Mouse (Mus musculus): ENCODE measurements around the gene 5730480H06Rik. TPM values are rescaled to one million over a fixed set of nuclear protein-coding genes. Genes with fewer than 3 reads are reported as not detected.
A peak's percentile ranks its signal among the peaks of the same experiment; 100 is the strongest.

Gene 5730480H06Rik
- polyA plus RNA-seq, 1 experiment from 2014 or later: 23.8 TPM

DNA sequence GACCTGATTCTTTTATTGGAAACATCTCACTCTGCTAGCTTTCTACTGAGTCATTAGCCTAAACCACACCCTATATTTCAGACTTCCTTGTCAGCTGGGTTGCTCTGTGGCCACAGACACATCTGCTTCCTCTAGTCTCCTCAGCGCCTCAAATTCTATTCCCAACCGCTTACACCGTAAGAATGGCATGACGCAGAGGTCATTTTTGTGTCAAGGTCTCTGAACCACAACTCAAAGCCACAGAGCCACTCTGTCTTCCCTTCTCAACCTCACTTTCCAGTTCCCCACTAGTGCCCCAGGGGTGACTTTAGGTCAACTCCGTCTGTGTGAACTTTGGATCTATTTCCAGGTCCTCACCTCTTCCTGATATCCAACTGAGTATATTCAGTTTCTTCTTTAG is 3.7 kb downstream of the 5730480H06Rik start:
- Histone ChIP-seq H3K9me3 (replicated peaks; ENCODE audit: low read length) (no peaks in the 10 kb centered on the region), H3K4me3 (replicated peaks; ENCODE audit: low read depth, low read length) (no peak overlapping the region), H3K9ac (ENCODE audit: low read depth, low read length) (no peak overlapping the region), H3K4me2 (ENCODE audit: low read length) (no peak overlapping the region), H3K4me1 (replicated peaks; ENCODE audit: insufficient read depth, low read length) (no peaks in the 10 kb centered on the region), H3K36me3 (ENCODE audit: insufficient read depth, low read length) (no peaks in the 10 kb centered on the region), H3K27ac (no peak overlapping the region), H3K27me3 (ENCODE audit: insufficient read depth, low read length) (no peaks in the 10 kb centered on the region)
- ATAC-seq (replicated peaks; ENCODE audit: low FRiP score, low read depth): no peak
- no peak for TF ChIP-seq CTCF (IDR thresholded peaks at IDR 0.05; ENCODE audit: low read depth)
- 50% methylated on average over 5 of the region's 5 CpGs for WGBS
- DNase-seq (ENCODE audit: low spot score): no peak

DNA sequence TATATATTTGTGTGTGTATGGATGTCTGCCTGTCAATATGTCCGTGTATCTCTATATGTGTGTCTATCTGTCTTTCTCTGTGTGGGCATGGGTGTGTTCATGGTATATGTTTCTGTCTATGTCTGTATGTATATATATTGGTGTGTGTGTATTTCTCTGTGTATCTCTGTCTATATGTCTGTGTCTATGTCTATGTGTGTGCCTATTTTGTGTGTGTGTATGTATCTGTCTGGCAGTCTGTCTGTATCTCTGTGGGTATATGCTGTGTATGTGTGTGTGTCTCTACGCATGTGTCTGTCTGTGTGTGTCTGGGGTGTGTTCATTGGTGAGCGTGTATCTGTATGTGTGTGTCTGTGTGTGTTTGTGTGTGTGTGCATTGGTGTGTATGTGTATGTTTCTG is 5.7 kb downstream of the 5730480H06Rik start:
- Histone ChIP-seq H3K9me3 (replicated peaks; ENCODE audit: low read length) (no peaks in the 10 kb centered on the region), H3K27ac (no peak overlapping the region), H3K4me2 (ENCODE audit: low read length) (no peak overlapping the region), H3K9ac (ENCODE audit: low read depth, low read length) (no peak overlapping the region), H3K4me1 (replicated peaks; ENCODE audit: insufficient read depth, low read length) (no peaks in the 10 kb centered on the region), H3K27me3 (ENCODE audit: insufficient read depth, low read length) (no peaks in the 10 kb centered on the region), H3K36me3 (ENCODE audit: insufficient read depth, low read length) (no peaks in the 10 kb centered on the region), H3K4me3 (replicated peaks; ENCODE audit: low read depth, low read length) (no peak overlapping the region)
- WGBS: 91% methylated on average over 3 of the region's 3 CpGs
- no peak for TF ChIP-seq CTCF (IDR thresholded peaks at IDR 0.05; ENCODE audit: low read depth)
- ATAC-seq (replicated peaks; ENCODE audit: low FRiP score, low read depth) (peak; percentile 35; the same call in 1 of the 2 replicates), DNase-seq (ENCODE audit: low spot score) (no peak)

DNA sequence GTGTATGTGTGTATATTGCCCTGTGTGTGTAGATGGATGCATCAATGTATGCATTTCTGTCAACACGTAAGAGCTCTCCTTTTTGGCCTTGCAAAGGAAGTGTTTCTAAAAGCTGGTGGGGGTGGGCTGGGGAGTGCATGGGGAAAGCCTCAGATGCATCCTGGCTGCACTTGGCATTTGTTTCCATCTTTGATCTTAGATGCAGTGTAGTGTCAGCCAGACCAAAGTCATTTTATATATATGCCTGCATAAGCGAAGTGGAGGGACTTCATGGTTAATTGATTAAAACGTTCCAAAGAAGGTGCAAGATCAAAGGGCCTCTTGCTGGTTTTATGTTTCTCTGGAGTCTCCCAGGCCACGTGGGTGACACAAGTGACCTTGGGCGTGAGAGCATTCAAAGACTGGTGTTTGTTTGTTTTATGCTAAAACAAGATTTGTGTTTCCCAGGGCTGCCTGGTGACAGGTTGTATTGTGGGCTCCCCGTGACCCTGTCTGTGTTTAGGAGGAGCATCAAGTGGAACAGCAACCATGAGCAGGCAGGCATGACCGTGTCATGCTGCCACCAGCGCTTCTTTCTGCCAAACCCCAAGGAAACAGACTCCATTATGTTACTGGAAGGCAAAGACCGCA is 6.2 kb downstream of the 5730480H06Rik start:
- Histone ChIP-seq H3K4me3 (replicated peaks; ENCODE audit: low read depth, low read length) (no peak overlapping the region), H3K4me2 (ENCODE audit: low read length) (0 out of 2 replicates have a peak overlapping the region, but pooled peaks have one; percentile 18), H3K9me3 (replicated peaks; ENCODE audit: low read length) (no peaks in the 10 kb centered on the region), H3K36me3 (ENCODE audit: insufficient read depth, low read length) (no peaks in the 10 kb centered on the region), H3K4me1 (replicated peaks; ENCODE audit: insufficient read depth, low read length) (no peaks in the 10 kb centered on the region), H3K27ac (no peak overlapping the region), H3K27me3 (ENCODE audit: insufficient read depth, low read length) (no peaks in the 10 kb centered on the region), H3K9ac (ENCODE audit: low read depth, low read length) (no peak overlapping the region)
- WGBS: 14% methylated on average over 9 of the region's 9 CpGs
- ATAC-seq (replicated peaks; ENCODE audit: low FRiP score, low read depth) (peak; percentile 91), DNase-seq (ENCODE audit: low spot score) (peak; percentile 50)
- no peak for TF ChIP-seq CTCF (IDR thresholded peaks at IDR 0.05; ENCODE audit: low read depth)

DNA sequence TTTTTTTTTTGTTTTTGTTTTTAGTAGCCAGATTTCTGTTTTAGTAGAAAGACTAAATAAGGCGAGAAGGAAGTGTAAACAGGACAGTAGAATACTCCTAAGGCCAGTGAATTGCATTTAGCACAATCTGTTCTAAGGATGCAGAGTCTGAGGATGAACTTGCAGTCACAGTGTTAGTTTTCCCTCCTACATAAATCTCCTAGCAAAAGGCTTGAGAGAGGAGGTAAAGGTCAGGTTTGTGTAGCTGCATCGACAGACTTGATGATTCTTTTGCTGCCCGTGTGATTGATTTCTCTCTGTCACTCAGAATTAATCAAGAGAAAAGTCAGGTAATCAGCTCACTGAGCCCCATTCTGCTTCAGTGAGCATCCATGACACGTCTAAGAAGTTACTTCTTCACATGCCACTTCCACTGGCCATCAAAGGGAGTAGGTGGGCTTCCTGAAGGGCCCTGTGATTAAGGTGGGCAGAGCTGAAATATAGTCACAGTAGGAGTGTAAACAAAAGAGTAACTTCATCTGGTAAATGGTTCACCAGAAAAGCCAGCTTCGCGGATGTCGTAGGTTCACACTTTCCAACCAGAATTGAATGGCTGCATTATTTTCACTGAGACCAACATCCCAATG is 13.2 kb downstream of the 5730480H06Rik start:
- H3K4me2 ChIP-seq (ENCODE audit: low read length): peak overlapping the region; percentile 10; the same call in 1 of the 2 replicates
- H3K9me3 ChIP-seq (replicated peaks; ENCODE audit: low read length): no peaks in the 10 kb centered on the region
- 30% methylated on average over 7 of the region's 7 CpGs for WGBS
- no peak overlapping the region for H3K9ac ChIP-seq (ENCODE audit: low read depth, low read length)
- DNase-seq (ENCODE audit: low spot score) (peak; percentile 51), ATAC-seq (replicated peaks; ENCODE audit: low FRiP score, low read depth) (no peak)
- H3K4me3 ChIP-seq (replicated peaks; ENCODE audit: low read depth, low read length): no peak overlapping the region
- no peak overlapping the region for H3K27ac ChIP-seq
- H3K4me1 ChIP-seq (replicated peaks; ENCODE audit: insufficient read depth, low read length): no peaks in the 10 kb centered on the region
- H3K36me3 ChIP-seq (ENCODE audit: insufficient read depth, low read length): no peaks in the 10 kb centered on the region
- TF ChIP-seq CTCF (IDR thresholded peaks at IDR 0.05; ENCODE audit: low read depth): no peak
- H3K27me3 ChIP-seq (ENCODE audit: insufficient read depth, low read length): no peaks in the 10 kb centered on the region

DNA sequence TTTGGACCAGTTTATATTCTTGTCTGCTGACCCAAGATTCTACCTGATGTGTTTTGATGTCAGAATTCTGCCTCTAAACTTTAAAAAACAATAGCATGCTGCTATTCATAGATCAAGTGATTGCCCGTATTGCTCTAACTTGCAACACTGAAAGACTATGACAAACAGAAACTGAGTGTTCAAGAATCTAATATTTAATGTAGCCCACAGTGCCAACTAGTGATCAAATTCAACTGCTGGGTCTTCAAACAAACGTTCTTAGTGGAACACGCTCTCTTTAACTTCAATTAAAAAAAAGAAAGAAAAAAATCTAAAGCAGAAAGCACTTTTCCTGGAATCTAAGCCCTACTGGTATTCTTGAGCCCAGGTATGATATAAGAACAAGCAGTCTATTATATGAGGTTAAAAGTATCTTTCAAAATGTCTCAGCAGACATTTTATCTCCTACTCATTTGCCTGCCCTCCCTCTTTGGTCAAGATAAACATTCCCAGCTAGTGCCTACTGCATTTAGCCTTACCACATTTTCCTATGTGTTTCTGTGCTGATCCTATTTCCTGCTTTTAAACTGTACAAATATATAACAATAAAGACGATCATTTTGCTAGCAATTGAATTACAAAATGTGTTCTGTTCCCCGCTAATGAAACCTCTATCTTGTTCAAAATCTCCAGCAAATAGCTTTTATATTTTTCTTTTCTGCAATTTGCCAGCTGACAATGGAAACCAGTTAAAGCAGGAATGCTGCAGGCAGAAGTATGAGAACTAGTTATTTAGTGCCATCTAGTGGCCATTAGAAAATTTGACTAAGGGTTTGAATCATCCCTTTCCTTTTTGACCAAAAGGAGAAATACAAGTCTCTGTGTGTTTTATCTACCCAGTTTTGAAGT is 17.6 kb downstream of the 5730480H06Rik start:
- peak; percentile 78 for TF ChIP-seq CTCF (IDR thresholded peaks at IDR 0.05; ENCODE audit: low read depth)
- Histone ChIP-seq H3K27ac (no peak overlapping the region), H3K4me3 (replicated peaks; ENCODE audit: low read depth, low read length) (no peak overlapping the region), H3K27me3 (ENCODE audit: insufficient read depth, low read length) (no peaks in the 10 kb centered on the region), H3K4me1 (replicated peaks; ENCODE audit: insufficient read depth, low read length) (no peaks in the 10 kb centered on the region), H3K9me3 (replicated peaks; ENCODE audit: low read length) (no peaks in the 10 kb centered on the region), H3K9ac (ENCODE audit: low read depth, low read length) (no peak overlapping the region), H3K4me2 (ENCODE audit: low read length) (no peak overlapping the region), H3K36me3 (ENCODE audit: insufficient read depth, low read length) (no peaks in the 10 kb centered on the region)
- ATAC-seq (replicated peaks; ENCODE audit: low FRiP score, low read depth): peak; percentile 54; the same call in 1 of the 2 replicates
- DNase-seq (ENCODE audit: low spot score): peak; percentile 86
- WGBS: 38% methylated on average over 5 of the region's 5 CpGs

DNA sequence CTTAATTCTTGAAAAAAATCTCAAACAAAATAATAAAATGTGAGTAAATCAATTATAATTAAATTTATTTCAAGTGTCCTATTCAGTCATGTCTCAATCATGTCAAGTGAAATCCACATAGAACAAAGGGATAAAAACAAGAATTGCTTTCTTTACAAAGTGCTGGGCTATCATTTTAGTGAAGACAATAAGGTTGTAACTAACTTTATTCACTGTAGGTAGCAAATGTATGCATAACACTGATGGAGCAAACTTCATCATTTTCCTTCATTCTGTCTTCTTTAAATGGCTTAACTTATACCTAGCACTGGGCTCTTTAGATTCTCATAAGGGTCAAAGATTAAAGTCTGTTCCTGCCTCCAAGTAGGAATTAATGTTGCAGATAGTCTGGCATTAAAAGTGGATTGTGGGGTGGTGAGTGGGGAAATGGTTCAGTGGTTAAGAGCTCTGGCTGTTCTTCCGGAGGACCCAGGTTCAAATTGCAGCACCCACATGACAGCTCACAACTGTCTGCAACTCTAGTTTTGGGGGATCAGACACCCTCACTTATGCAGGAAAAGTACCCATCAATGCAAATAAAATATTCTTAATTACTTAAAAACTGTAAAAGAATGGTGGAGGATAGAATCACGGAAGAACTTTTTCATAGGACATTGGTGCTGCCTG is 18.4 kb downstream of the 5730480H06Rik start:
- no peaks in the 10 kb centered on the region for H3K27me3 ChIP-seq (ENCODE audit: insufficient read depth, low read length)

More for the DNA sequence above, 18.4 kb downstream of the 5730480H06Rik start:
- Histone ChIP-seq H3K36me3 (ENCODE audit: insufficient read depth, low read length) (no peaks in the 10 kb centered on the region), H3K9ac (ENCODE audit: low read depth, low read length) (no peak overlapping the region), H3K4me3 (replicated peaks; ENCODE audit: low read depth, low read length) (no peak overlapping the region), H3K27ac (no peak overlapping the region), H3K4me2 (ENCODE audit: low read length) (no peak overlapping the region), H3K4me1 (replicated peaks; ENCODE audit: insufficient read depth, low read length) (no peaks in the 10 kb centered on the region), H3K9me3 (replicated peaks; ENCODE audit: low read length) (no peaks in the 10 kb centered on the region)
- no peak for TF ChIP-seq CTCF (IDR thresholded peaks at IDR 0.05; ENCODE audit: low read depth)
- no peak for DNase-seq (ENCODE audit: low spot score)
- WGBS: 73% methylated on average over 2 of the region's 2 CpGs
- ATAC-seq (replicated peaks; ENCODE audit: low FRiP score, low read depth): peak; percentile 43; the same call in 1 of the 2 replicates
